Mouse (Mus musculus) megakaryocyte, embryonic 14.5 days (primary cell): ENCODE data around the gene Aurkb. TPM values are rescaled to one million over a fixed set of nuclear protein-coding genes. Genes with fewer than 3 reads are reported as not detected.
"Not testable (repeated sequence)": the region's sequence is repeated elsewhere in the genome, so short reads cannot be mapped to it uniquely, and the experiment has no call there.

Experiments
- H3K27me3 ChIP-seq: replicated peaks from 2 replicates; pipeline ENCODE3; 2012; ENCODE audit warnings: inconsistent platforms
- H3K36me3 ChIP-seq: replicated peaks from 2 replicates; pipeline ENCODE3; 2012; ENCODE audit warnings: low read length, inconsistent platforms, mixed read lengths
- H3K4me1 ChIP-seq: 2 replicates; pipeline ENCODE4 v1.6.1; 2012; ENCODE audit warnings: inconsistent platforms
- H3K4me3 ChIP-seq: replicated peaks from 2 replicates; pipeline ENCODE3; 2012; ENCODE audit warnings: moderate library complexity, mild to moderate bottlenecking, inconsistent platforms
- H3K9me3 ChIP-seq: 2 replicates; pipeline ENCODE4 v1.6.1; 2012; ENCODE audit warnings: inconsistent platforms
- FLI1 ChIP-seq: IDR thresholded peaks from 2 replicates; pipeline ENCODE4 v1.6.1; 2012; ENCODE audit warnings: low read length, inconsistent platforms, mixed read lengths
- GATA1 ChIP-seq: IDR thresholded peaks from 3 replicates; pipeline ENCODE4 v1.6.1; 2012; ENCODE audit warnings: mixed read lengths, low read length, inconsistent platforms, borderline replicate concordance
- polyA plus RNA-seq: library from polyadenylated mRNA; stranded (reverse); fragments of >175 nt; gene quantifications from 2 replicates; pipeline ENCODE4 v1.2.3, GENCODE M21; 2012; ENCODE audit warnings: low replicate concordance; ENCODE audit not compliant: insufficient read depth

Aurkb gene
- polyA plus RNA-seq, result 41.3 and 65.2 TPM in 2 replicates

DNA sequence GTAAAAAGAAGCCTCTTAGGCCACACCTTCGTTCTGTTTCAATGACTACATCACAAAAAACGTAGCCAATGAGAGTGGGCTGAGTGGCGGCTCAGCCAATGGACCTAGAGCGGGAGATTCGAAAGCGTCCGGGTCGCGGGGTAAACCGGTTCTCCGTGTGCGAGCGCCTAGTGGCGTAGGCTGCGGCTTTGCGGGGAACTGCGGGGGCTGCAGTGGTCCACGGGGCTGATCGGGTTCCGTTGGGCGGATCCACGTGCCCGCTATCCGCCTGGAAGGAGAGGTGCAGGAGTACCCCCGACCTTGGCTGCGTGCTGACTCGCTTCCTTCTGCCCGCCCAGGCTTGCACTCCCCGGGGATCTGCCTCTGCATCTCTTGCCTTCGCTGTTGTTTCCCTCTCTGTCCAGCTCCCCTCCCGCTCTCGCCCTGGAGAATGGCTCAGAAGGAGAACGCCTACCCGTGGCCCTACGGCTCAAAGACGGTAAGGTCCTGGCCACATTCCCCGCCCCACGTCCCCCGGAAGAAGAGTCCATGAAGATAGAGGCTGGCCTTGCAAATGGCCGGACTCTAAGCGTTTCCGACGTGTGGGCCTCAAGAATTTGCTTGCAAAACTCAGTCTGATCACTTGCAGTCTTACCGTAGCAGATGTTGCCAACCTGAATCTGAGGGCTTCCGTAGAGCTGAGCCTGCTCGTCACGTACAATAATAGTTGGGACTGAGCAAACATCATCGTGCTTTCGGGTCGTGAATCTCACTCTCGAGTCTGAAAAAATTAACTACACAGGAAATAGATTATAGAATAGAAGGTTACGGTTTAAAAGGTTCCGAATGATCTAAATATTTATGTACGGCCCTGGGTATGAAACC lies at the start of gene Aurkb:
TSS of gene Aurkb (plus strand) at position 117 of the 864 bp plus-strand sequence.
- H3K4me3 ChIP-seq, result peak within 1 kb of the TSS; percentile 100
- no peaks in the 10 kb centered on the region for H3K9me3 ChIP-seq
- peaks cover 34% of the 10 kb centered on the region for H3K36me3 ChIP-seq
- no peak; the same call in 1 of the 2 replicates for TF ChIP-seq FLI1
- TF ChIP-seq GATA1, result no peak
- H3K27me3 ChIP-seq, result no peaks in the 10 kb centered on the region
- peaks cover 55% of the 10 kb centered on the region for H3K4me1 ChIP-seq

GRCm38 (mm10) chr11:68997080-68997479 lies 48.4 kb upstream of the Aurkb start:
- no peak for TF ChIP-seq GATA1
- TF ChIP-seq FLI1, result no peak

GRCm38 (mm10) chr11:69002782-69003181 lies 42.7 kb upstream of the Aurkb start:
- H3K27me3 ChIP-seq, H3K9me3 ChIP-seq, H3K4me3 ChIP-seq: not testable (repeated sequence)
- peaks cover 62% of the 10 kb centered on the region for H3K36me3 ChIP-seq
- H3K4me1 ChIP-seq, result peaks cover 23% of the 10 kb centered on the region

More at GRCm38 (mm10) chr11:68997080-68997479, 48.4 kb upstream of the Aurkb start:
- no peak overlapping the region for H3K4me3 ChIP-seq
- no peaks in the 10 kb centered on the region for H3K9me3 ChIP-seq
- H3K36me3 ChIP-seq, result peaks cover 97% of the 10 kb centered on the region
- peaks cover 6% of the 10 kb centered on the region; the same call in 1 of the 2 replicates for H3K4me1 ChIP-seq
- no peaks in the 10 kb centered on the region for H3K27me3 ChIP-seq

- peaks cover 26% of the 10 kb centered on the region for H3K4me1 ChIP-seq
- no peaks in the 10 kb centered on the region for H3K9me3 ChIP-seq
- H3K36me3 ChIP-seq, result peaks cover 54% of the 10 kb centered on the region
- H3K4me3 ChIP-seq, result no peak overlapping the region
- TF ChIP-seq GATA1 (no peak), FLI1 (no peak)
- no peaks in the 10 kb centered on the region for H3K27me3 ChIP-seq
Measured at GRCm38 (mm10) chr11:69003592-69003991, 41.9 kb upstream of the Aurkb start.

DNA sequence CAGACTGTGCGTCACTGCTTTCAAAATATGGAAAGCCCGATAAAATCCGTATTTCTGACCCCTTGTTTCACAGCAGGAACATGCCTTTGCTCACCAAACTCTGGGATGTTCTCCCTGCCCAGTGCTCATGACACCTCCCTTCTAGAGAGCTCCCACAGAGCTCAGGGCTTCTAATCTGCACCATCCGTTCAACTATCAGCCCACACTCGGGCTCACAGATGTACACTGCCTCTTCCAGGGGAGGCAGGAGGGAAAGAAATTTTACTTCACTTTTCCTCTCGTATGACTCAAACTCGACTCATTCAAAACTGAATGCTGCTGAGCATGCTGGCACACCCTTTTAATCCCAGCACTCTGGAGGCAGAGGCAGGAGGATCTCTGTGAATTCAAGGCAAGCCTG lies 40.3 kb upstream of the Aurkb start:
- Histone ChIP-seq H3K4me3 (no peak overlapping the region), H3K9me3 (no peaks in the 10 kb centered on the region), H3K36me3 (peaks cover 39% of the 10 kb centered on the region), H3K27me3 (no peaks in the 10 kb centered on the region), H3K4me1 (peaks cover 26% of the 10 kb centered on the region)
- TF ChIP-seq GATA1 (no peak), FLI1 (no peak)

DNA sequence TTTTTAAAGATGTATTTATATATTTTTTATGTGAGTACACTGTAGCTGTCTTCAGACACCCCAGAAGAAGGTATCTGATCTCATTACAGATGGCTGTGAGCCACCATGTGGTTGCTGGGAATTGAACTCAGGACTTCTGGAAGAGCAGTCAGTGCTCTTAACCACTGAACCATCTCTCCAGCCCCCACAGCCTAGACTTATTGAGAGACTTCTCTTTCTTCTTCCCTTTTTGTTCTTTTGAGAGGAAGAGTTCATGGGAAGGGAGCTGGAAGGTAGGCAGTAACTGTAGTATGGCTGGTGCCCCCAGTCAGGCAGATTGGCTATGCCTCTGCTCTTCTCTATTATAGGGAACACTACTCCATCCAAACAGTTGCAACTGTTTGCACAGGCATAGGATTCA lies 38.9 kb upstream of the Aurkb start:
- not testable (repeated sequence) for H3K27me3 ChIP-seq, H3K4me3 ChIP-seq, H3K9me3 ChIP-seq
- peaks cover 37% of the 10 kb centered on the region for H3K4me1 ChIP-seq
- H3K36me3 ChIP-seq, result peaks cover 25% of the 10 kb centered on the region

GRCm38 (mm10) chr11:69008182-69009121 lies 37.0 kb upstream of the Aurkb start, which contains the start of gene Pfas:
Pfas (minus strand) TSS chr11:69008460.
- Histone ChIP-seq H3K36me3 (peaks cover 6% of the 10 kb centered on the region), H3K27me3 (no peaks in the 10 kb centered on the region), H3K4me1 (peaks cover 44% of the 10 kb centered on the region), H3K9me3 (no peaks in the 10 kb centered on the region), H3K4me3 (peak within 1 kb of the TSS; percentile 98)
- TF ChIP-seq FLI1 (no peak), GATA1 (no peak)

DNA sequence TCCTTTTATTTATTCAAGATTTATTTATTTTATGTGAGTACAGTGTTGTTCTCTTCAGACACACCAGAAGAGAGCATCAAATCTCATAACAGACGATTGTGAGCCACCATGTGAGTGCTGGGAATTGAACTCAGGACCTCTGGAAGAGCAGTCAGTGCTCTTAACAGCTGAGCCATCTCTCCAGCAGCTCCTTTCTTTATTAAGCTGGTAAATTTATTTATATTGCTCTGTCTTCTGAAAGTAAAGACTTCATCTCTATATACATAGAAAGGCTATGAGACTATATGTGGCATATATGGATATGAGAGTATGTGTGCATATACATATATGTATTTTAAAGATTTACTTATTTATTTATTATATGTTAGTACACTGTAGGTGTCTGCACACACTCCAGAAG lies 35.9 kb upstream of the Aurkb start:
- H3K9me3 ChIP-seq, result no peaks in the 10 kb centered on the region
- TF ChIP-seq GATA1 (no peak), FLI1 (no peak)
- no peak overlapping the region for H3K4me3 ChIP-seq
- H3K4me1 ChIP-seq, result peaks cover 44% of the 10 kb centered on the region
- no peaks in the 10 kb centered on the region for H3K27me3 ChIP-seq
- peaks cover 4% of the 10 kb centered on the region for H3K36me3 ChIP-seq

DNA sequence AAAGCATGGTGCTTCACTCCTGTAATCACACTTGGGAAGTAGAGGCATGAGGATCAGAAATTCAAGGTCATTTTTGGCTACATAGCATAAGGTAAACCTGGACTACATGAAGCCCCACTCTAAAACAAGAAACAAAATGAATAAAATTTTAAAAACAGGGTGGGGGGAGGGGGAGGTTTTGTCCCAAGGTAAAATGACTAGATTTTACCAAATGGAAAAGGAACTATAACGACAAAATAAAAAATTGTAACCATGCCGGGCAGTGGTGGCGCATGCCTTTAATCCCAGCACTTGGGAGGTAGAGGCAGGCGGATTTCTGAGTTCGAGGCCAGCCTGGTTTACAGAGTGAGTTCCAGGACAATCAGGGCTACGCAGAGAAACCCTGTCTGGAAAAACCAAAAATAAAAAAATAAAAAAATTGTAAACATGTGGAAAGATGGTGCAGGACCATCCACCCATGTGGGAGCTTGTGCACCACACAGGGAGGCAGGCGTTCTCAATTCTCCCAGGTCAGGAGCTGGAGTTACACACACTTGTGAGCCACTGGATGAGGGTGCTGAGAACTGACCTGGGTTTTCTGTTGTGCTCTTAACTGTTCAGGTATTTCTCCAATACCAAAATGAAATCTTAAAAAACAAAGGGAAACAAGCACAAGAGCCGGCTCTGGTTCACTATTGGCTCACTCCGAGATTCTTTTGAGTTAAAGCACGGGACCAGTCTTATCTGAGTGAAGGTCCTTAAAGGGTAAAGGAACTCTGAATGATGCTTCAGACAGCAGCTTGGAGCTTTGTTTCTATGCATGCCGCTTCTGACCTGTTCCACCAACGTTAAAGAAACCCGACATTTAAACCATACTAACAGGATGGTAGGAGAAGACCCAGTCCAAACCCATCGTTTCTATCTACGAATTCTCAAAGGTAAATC lies 34.8 kb upstream of the Aurkb start:
- Histone ChIP-seq H3K36me3 (no peaks in the 10 kb centered on the region), H3K9me3 (no peaks in the 10 kb centered on the region), H3K4me1 (peaks cover 43% of the 10 kb centered on the region), H3K27me3 (no peaks in the 10 kb centered on the region), H3K4me3 (no peak overlapping the region)
- no peak for TF ChIP-seq GATA1
- no peak for TF ChIP-seq FLI1

DNA sequence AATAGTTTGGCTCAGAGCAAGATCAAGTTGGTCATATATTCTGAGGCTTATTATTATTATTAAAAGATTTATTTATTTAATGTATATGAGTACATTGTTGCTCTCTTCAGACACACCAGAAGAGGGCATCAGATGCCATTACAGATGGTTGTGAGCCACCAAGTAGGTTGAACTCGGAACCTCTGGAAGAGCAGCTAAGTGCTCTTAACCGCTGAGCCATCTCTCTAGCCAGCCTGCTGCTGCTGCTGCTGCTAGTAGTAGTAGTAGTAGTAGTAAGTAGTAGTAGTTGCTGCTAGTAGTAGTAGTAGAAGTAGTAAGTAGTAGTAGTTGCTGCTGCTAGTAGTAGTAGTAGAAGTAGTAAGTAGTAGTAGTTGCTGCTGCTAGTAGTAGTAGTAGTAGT lies 34.0 kb upstream of the Aurkb start:
- Histone ChIP-seq H3K4me3 (peak overlapping the region; percentile 92), H3K4me1 (peaks cover 47% of the 10 kb centered on the region)
- not testable (repeated sequence) for H3K27me3 ChIP-seq, H3K36me3 ChIP-seq, H3K9me3 ChIP-seq
